Mouse (Mus musculus) ovary, adult 10 weeks (tissue): ENCODE results near the gene Malrd1. TPM values are rescaled to one million over a fixed set of nuclear protein-coding genes. Genes with fewer than 3 reads are reported as not detected.

Experiments used
- polyA plus RNA-seq: library from polyadenylated mRNA; stranded (reverse); fragments of 350-450 nt; fragmentation: Illumina TruSeq; extraction: RNeasy Lipid Tissue Mini Kit (QIAGEN cat#74804); gene quantifications from one replicate; pipeline ENCODE4 v1.2.3, GENCODE M21; 2014

The Malrd1 gene
- 0.17 TPM for polyA plus RNA-seq

DNA sequence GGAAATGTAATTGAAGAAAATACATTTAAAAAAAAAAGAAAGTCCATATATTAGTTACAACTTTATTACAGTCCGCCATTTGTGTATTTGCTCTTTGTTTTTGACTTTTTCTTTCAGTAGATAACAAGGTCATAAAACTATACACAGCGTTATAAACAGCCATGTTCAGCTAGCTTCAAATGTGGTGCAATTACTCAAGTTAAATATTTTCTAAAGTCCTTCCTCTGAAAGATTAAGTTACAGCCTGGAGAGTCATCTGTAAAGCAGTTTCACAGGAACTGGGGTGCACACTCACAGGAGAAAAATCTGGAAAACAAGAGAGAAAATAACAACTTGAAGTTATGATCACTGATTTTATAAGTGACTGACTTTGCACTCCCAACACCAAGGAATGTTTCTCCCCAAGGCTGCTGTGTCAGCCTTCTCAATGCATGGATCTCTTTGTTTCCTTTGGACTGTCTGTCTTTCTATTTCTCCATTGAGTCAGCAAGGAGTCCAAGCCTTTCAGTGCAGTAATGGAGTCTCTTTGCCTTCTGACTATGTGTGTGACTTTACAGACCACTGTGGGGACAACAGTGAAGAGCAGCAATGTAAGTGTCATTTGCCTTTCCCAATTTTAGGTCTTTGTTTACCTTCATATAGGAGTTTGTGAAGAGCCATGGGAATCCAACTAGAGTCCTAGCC is at the start of gene Malrd1:
TSS of gene Malrd1 (plus strand) at position 239 of the 684 bp plus-strand sequence.

